Mouse (Mus musculus): ENCODE data around the gene Zfp790.

Zfp790 gene

GRCm38 (mm10) chr7:29815910-29816429, at the start of gene Zfp790:
TSS of gene Zfp790 (plus strand) at chr7:29816114.
- DNase-seq = peak; percentile 64 to 67

GRCm38 (mm10) chr7:29767058-29767686, 48.7 kb upstream of the Zfp790 start:
- peak; percentile 60 to 76 for DNase-seq

GRCm38 (mm10) chr7:29768090-29768900, 47.6 kb upstream of the Zfp790 start, which contains the start of gene Zfp84:
TSS of gene Zfp84 (plus strand) at chr7:29768552.
- peak; percentile 73 to 75 for DNase-seq

- DNase-seq = no peak
Observed at GRCm38 (mm10) chr7:29768980-29769379, 46.9 kb upstream of the Zfp790 start.

- DNase-seq = no peak
Observed at GRCm38 (mm10) chr7:29773503-29773902, 42.4 kb upstream of the Zfp790 start.

- no peak for DNase-seq
Observed at GRCm38 (mm10) chr7:29774371-29774770, 41.5 kb upstream of the Zfp790 start.

GRCm38 (mm10) chr7:29776568-29776967, 39.3 kb upstream of the Zfp790 start:
- DNase-seq = no peak

GRCm38 (mm10) chr7:29777372-29777771, 38.5 kb upstream of the Zfp790 start:
- DNase-seq = no peak

GRCm38 (mm10) chr7:29783871-29784551, 31.9 kb upstream of the Zfp790 start, which contains the start of gene Zfp30:
TSS of gene Zfp30 (plus strand) at chr7:29783998.
- peak; percentile 41 to 50 for DNase-seq

- no peak for DNase-seq
Observed at GRCm38 (mm10) chr7:29785023-29785422, 30.9 kb upstream of the Zfp790 start.

- DNase-seq = no peak
Observed at GRCm38 (mm10) chr7:29785888-29786287, 30.0 kb upstream of the Zfp790 start.

GRCm38 (mm10) chr7:29792906-29793305, 23.0 kb upstream of the Zfp790 start:
- no peak for DNase-seq

- DNase-seq = no peak
Observed at GRCm38 (mm10) chr7:29807046-29807445, 8.9 kb upstream of the Zfp790 start.

- DNase-seq = no peak
Observed at GRCm38 (mm10) chr7:29812244-29812643, 3.7 kb upstream of the Zfp790 start.

GRCm38 (mm10) chr7:29814381-29814780, 1.5 kb upstream of the Zfp790 start:
- DNase-seq = no peak

GRCm38 (mm10) chr7:29815061-29815784, 691 bp upstream of the Zfp790 start:
- no peak for DNase-seq

GRCm38 (mm10) chr7:29818619-29819254, 2.8 kb downstream of the Zfp790 start:
- DNase-seq = peak; percentile 23 to 65

GRCm38 (mm10) chr7:29828001-29828400, 12.1 kb downstream of the Zfp790 start:
- no peak for DNase-seq

GRCm38 (mm10) chr7:29829804-29830203, 13.9 kb downstream of the Zfp790 start:
- no peak for DNase-seq

GRCm38 (mm10) chr7:29836816-29837215, 20.9 kb downstream of the Zfp790 start:
- no peak for DNase-seq

GRCm38 (mm10) chr7:29839256-29839655, 23.3 kb downstream of the Zfp790 start:
- no peak for DNase-seq

GRCm38 (mm10) chr7:29842105-29842504, 26.2 kb downstream of the Zfp790 start:
- no peak for DNase-seq
